Mouse (Mus musculus) cortical plate, adult 2 months (tissue): ENCODE measurements at regions not wholly inside any gene's neighbourhood (a gene's known extent, or its start where the extent isn't known, plus 50 kb on each side); places are given as distances from the start of the nearest gene placed in this dataset.

Source experiments
- CTCF ChIP-seq: fragments of 200-500 bp; IDR thresholded peaks from 2 replicates; pipeline ENCODE4 v1.5.1; 2011; ENCODE audit warnings: mild to moderate bottlenecking, control low read depth, low read length; ENCODE audit not compliant: insufficient read depth; ENCODE audit errors: extremely low read depth
- POLR2A ChIP-seq: fragments of 200-500 bp; IDR thresholded peaks from 2 replicates; pipeline ENCODE4 v1.6.1; 2011; ENCODE audit warnings: mild to moderate bottlenecking, low read length, control low read depth; ENCODE audit not compliant: insufficient read depth; ENCODE audit errors: extremely low read depth

GRCm38 (mm10) chr13:51968796-51969195 lies 122.3 kb downstream of the Gadd45g start:
- TF ChIP-seq POLR2A, result no peak
- no peak for TF ChIP-seq CTCF
